Mouse (Mus musculus): ENCODE data around the gene Adgrd1. TPM values are rescaled to one million over a fixed set of nuclear protein-coding genes. Genes with fewer than 3 reads are reported as not detected.

The Adgrd1 gene
- total and polyA plus RNA-seq, 3 experiments: 0.27 to 0.56 TPM; not detected in 1

- H3K4me1 ChIP-seq (ENCODE audit: control insufficient read depth in 1 of 2, insufficient read depth in 2 of 2, low read length in 2 of 2): no peaks in the 10 kb centered on the region
- no peak overlapping the region for H3K4me3 ChIP-seq (ENCODE audit: control insufficient read depth in 1 of 2, insufficient read depth in 1 of 2, low read depth in 2 of 2, low read length in 2 of 2)
- H3K9me3 ChIP-seq (replicated peaks; ENCODE audit: insufficient read depth, low read length): no peaks in the 10 kb centered on the region
- DNase-seq (ENCODE audit: low read depth, low spot score): no peak
- no peak for TF ChIP-seq EP300 (IDR thresholded peaks at IDR 0.05; ENCODE audit: low read depth in 1 of 2, low read length in 2 of 2)
- TF ChIP-seq GATA1 (IDR thresholded peaks at IDR 0.05; ENCODE audit: low read depth, low read length): no peak
- no peak for TF ChIP-seq MYB (IDR thresholded peaks at IDR 0.05; ENCODE audit: low read depth, low read length)
- TF ChIP-seq ZKSCAN1 (IDR thresholded peaks at IDR 0.05; ENCODE audit: low read depth, low read length): no peak
- no peak for TF ChIP-seq HCFC1 (IDR thresholded peaks at IDR 0.05; ENCODE audit: low read depth, low read length)
- no peak for TF ChIP-seq ZMIZ1 (IDR thresholded peaks at IDR 0.05; ENCODE audit: low read depth, low read length)
- TF ChIP-seq USF1 (IDR thresholded peaks at IDR 0.05; ENCODE audit: low read depth, low read length): no peak
- TF ChIP-seq POLR2A (IDR thresholded peaks at IDR 0.05; ENCODE audit: control insufficient read depth in 1 of 2, insufficient read depth in 1 of 2, low read depth in 1 of 2, low read length in 2 of 2, poor library complexity in 1 of 2): no peak
- TF ChIP-seq MXI1 (IDR thresholded peaks at IDR 0.05; ENCODE audit: low read depth, low read length): no peak
- no peak for TF ChIP-seq ZC3H11A (IDR thresholded peaks at IDR 0.05; ENCODE audit: low read depth, low read length)
- no peak for TF ChIP-seq KAT2A (conservative IDR thresholded peaks at IDR 0.05; ENCODE audit: low read depth, low read length)
- no peak for TF ChIP-seq CHD2 (IDR thresholded peaks at IDR 0.05; ENCODE audit: low read length)
- no peak for TF ChIP-seq CTCF (IDR thresholded peaks at IDR 0.05 in 2 of 3, conservative IDR thresholded peaks at IDR 0.05 in 1 of 3; ENCODE audit: control insufficient read depth in 1 of 3, insufficient read depth in 1 of 3, low read depth in 2 of 3, low read length in 3 of 3, poor library complexity in 1 of 3, severe bottlenecking in 1 of 3)
- TF ChIP-seq USF2 (IDR thresholded peaks at IDR 0.05; ENCODE audit: borderline replicate concordance in 1 of 2, insufficient read depth in 1 of 2, low read depth in 1 of 2, low read length in 2 of 2): no peak
- TF ChIP-seq TBP (IDR thresholded peaks at IDR 0.05; ENCODE audit: low read depth, low read length): no peak
- no peak for TF ChIP-seq NRF1 (IDR thresholded peaks at IDR 0.05; ENCODE audit: insufficient read depth, low read depth, low read length, poor library complexity, severe bottlenecking)
- TF ChIP-seq NELFE (IDR thresholded peaks at IDR 0.05; ENCODE audit: low read depth, low read length): no peak
- TF ChIP-seq MYC (IDR thresholded peaks at IDR 0.05; ENCODE audit: low read depth, low read length): no peak
- no peak for TF ChIP-seq RCOR1 (IDR thresholded peaks at IDR 0.05; ENCODE audit: low read depth, low read length)
- no peaks in the 10 kb centered on the region for H3K79me2 ChIP-seq (ENCODE audit: control insufficient read depth, insufficient read depth, low read length, poor library complexity)
- H3K9ac ChIP-seq (ENCODE audit: control insufficient read depth, low read depth, low read length, poor library complexity, severe bottlenecking): no peak overlapping the region
- H3K27ac ChIP-seq (ENCODE audit: control insufficient read depth, low read depth, low read length): no peak overlapping the region
- H3K27me3 ChIP-seq (ENCODE audit: control insufficient read depth in 1 of 2, insufficient read depth in 2 of 2, low read length in 2 of 2): no peaks in the 10 kb centered on the region
- H3K36me3 ChIP-seq (ENCODE audit: control insufficient read depth in 1 of 2, insufficient read depth in 2 of 2, low read length in 2 of 2): no peaks in the 10 kb centered on the region
These were observed 42.0 kb downstream of the Adgrd1 start for GRCm38 (mm10) chr5:129138576-129138975.

GRCm38 (mm10) chr5:129142801-129143200 is 46.3 kb downstream of the Adgrd1 start:
- H3K4me3 ChIP-seq (ENCODE audit: control insufficient read depth in 1 of 2, insufficient read depth in 1 of 2, low read depth in 2 of 2, low read length in 2 of 2): no peak overlapping the region
- no peak overlapping the region for H3K27ac ChIP-seq (ENCODE audit: control insufficient read depth, low read depth, low read length)
- DNase-seq (ENCODE audit: low read depth, low spot score): no peak
- TF ChIP-seq MXI1 (IDR thresholded peaks at IDR 0.05; ENCODE audit: low read depth, low read length): no peak
- TF ChIP-seq POLR2AphosphoS5 (IDR thresholded peaks at IDR 0.05; ENCODE audit: borderline replicate concordance, low read depth, low read length): no peak
- no peak for TF ChIP-seq MAFK (IDR thresholded peaks at IDR 0.05; ENCODE audit: borderline replicate concordance, low read depth, low read length)
- no peak for TF ChIP-seq MAZ (IDR thresholded peaks at IDR 0.05; ENCODE audit: low read depth, low read length)
- TF ChIP-seq RAD21 (IDR thresholded peaks at IDR 0.05; ENCODE audit: low read depth, low read length): no peak
- TF ChIP-seq NRF1 (IDR thresholded peaks at IDR 0.05; ENCODE audit: insufficient read depth, low read depth, low read length, poor library complexity, severe bottlenecking): no peak
- no peak for TF ChIP-seq NELFE (IDR thresholded peaks at IDR 0.05; ENCODE audit: low read depth, low read length)
- TF ChIP-seq CHD1 (IDR thresholded peaks at IDR 0.05; ENCODE audit: low read depth, low read length): no peak
- TF ChIP-seq ETS1 (IDR thresholded peaks at IDR 0.05; ENCODE audit: low read depth, low read length): no peak
- TF ChIP-seq MEF2A (IDR thresholded peaks at IDR 0.05; ENCODE audit: extremely low read depth, insufficient replicate concordance, low read depth, low read length, poor library complexity, severe bottlenecking): no peak
- TF ChIP-seq GATA1 (IDR thresholded peaks at IDR 0.05; ENCODE audit: low read depth, low read length): no peak
- no peaks in the 10 kb centered on the region for H3K36me3 ChIP-seq (ENCODE audit: control insufficient read depth in 1 of 2, insufficient read depth in 2 of 2, low read length in 2 of 2)
- H3K9ac ChIP-seq (ENCODE audit: control insufficient read depth, low read depth, low read length, poor library complexity, severe bottlenecking): no peak overlapping the region
- no peaks in the 10 kb centered on the region for H3K27me3 ChIP-seq (ENCODE audit: control insufficient read depth in 1 of 2, insufficient read depth in 2 of 2, low read length in 2 of 2)
- no peaks in the 10 kb centered on the region for H3K4me1 ChIP-seq (ENCODE audit: control insufficient read depth in 1 of 2, insufficient read depth in 2 of 2, low read length in 2 of 2)
- no peaks in the 10 kb centered on the region for H3K79me2 ChIP-seq (ENCODE audit: control insufficient read depth, insufficient read depth, low read length, poor library complexity)
- no peaks in the 10 kb centered on the region for H3K9me3 ChIP-seq (replicated peaks; ENCODE audit: insufficient read depth, low read length)

Data from MEL (cell line).